Mouse (Mus musculus) gastrocnemius, postnatal 10 days (tissue): Measurements from ENCODE around the gene Emc10. TPM values are rescaled to one million over a fixed set of nuclear protein-coding genes. Genes with fewer than 3 reads are reported as not detected.

ENCODE experiments used
- DNase-seq: peaks from one replicate; pipeline ENCODE4 v3.0.0; 2021; ENCODE audit warnings: mixed read lengths
- total RNA-seq, 2 experiments: library from RNA; stranded (reverse); gene quantifications; 2 replicates each; pipeline ENCODE4 v1.2.3; 2021

Emc10 gene
- total RNA-seq, 2 experiments from 2014 or later: 50.8 to 52.6 TPM

- no peak for DNase-seq
Observed at GRCm38 (mm10) chr7:44485572-44486195, 10.6 kb downstream of the Emc10 start.

GRCm38 (mm10) chr7:44484841-44485571 lies 11.3 kb downstream of the Emc10 start:
- peak; percentile 76 for DNase-seq

GRCm38 (mm10) chr7:44484109-44484508 lies 12.2 kb downstream of the Emc10 start:
- DNase-seq: no peak

- no peak for DNase-seq
Observed at GRCm38 (mm10) chr7:44482836-44483435, 13.4 kb downstream of the Emc10 start.

- peak; percentile 8 for DNase-seq
Observed at GRCm38 (mm10) chr7:44475046-44475614, 21.2 kb downstream of the Emc10 start.

DNA sequence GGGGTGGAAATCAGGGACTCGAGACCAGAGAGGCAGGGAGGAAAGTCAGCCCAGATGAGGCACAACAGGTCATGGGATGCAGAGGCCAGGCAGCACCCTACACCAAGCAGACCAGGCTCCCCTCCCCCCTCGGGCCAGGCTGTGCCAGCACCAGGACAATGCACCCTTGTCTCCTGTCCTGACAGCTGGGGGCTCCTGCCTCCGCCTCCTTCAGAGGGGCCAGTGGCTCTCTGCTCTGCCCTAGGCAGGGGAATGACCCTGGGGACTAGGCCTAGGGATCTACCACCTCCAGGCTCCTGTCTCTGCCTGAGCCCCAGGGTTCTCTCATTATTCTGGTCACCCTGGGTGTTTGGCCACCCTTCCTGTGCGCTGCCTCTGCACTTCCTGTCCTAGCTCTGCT lies 21.9 kb downstream of the Emc10 start:
- peak; percentile 77 for DNase-seq

DNA sequence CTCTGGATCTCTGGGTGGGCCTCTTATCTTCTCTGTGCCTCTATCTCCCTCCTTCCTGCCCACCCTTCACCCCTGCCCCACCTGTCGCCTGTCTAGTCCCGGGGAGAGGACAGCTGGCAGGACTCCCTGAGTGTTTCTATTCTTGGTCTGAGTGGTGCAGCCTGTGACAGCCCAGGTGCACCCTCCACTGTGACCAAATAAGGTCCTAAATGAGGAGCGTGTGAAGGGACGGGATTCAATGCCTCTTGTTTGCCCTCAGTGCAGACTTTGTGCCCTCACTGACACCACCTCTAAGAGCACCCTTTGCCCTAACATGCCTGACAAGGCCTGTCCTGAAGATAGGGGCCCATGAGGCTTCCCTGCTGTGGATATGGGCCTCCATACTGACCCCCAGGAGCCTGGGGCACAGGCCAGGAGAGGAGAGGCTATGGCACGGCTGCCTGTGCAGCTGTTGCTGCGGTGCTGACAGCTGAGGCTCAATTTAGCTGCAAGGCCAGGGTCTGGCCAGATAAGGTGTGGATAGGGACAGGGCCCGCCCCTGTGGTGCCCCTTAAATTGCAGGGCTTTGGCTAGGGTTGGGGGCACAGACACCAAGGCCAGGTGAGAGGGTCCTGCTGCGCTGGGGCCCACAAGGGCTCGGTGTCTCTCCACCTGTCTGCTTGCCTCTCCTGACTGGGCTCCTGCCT lies 23.2 kb downstream of the Emc10 start:
- peak; percentile 63 for DNase-seq

DNA sequence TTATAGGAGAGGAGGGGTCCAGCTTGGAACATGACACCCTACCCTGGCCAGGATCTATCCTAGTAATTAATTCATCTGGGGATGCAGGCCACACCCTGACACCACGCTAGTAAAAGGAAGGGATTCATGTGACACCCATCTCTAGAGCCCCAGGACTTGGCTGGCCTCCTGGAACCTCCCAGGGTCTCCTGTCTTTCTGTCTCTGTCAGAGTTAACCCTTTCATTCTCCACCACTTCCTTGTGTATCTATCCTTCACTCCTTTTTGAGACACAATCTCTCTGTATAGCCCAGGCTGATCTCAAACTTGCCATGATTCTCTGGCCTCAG lies 23.8 kb downstream of the Emc10 start:
- peak; percentile 42 for DNase-seq

DNA sequence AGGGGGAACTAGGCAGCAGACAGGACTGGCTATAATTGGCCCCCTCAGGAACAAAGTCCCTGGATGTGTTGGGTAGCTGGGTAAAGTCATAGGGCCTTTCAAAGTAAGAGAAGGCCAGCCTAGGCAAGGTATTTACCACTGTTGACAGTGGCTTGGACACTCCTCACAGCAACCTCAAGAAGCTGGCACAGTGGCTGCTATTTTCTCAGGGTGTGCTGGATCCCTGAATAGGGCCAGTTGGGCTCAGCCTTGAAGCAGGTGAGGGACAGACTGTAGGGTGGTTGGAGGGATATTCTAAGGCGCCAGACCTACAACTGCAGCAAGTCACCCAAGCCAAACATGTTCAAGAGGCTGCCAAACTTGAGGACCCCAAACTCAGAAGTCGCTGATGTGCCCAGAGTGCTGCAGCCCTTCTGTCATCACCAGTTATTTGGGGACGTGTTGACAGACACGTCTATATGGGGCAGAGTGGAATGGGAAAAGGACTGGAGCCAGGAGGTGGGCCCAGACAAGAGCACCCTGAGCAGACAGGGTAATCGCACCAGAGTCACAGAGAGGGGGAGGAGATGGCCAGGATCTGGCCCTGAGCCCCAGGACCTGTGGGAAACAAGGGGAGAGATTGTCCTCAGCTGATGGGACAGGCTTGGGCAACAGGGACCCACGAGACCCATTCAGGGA lies 24.3 kb downstream of the Emc10 start:
- peak; percentile 47 for DNase-seq

DNA sequence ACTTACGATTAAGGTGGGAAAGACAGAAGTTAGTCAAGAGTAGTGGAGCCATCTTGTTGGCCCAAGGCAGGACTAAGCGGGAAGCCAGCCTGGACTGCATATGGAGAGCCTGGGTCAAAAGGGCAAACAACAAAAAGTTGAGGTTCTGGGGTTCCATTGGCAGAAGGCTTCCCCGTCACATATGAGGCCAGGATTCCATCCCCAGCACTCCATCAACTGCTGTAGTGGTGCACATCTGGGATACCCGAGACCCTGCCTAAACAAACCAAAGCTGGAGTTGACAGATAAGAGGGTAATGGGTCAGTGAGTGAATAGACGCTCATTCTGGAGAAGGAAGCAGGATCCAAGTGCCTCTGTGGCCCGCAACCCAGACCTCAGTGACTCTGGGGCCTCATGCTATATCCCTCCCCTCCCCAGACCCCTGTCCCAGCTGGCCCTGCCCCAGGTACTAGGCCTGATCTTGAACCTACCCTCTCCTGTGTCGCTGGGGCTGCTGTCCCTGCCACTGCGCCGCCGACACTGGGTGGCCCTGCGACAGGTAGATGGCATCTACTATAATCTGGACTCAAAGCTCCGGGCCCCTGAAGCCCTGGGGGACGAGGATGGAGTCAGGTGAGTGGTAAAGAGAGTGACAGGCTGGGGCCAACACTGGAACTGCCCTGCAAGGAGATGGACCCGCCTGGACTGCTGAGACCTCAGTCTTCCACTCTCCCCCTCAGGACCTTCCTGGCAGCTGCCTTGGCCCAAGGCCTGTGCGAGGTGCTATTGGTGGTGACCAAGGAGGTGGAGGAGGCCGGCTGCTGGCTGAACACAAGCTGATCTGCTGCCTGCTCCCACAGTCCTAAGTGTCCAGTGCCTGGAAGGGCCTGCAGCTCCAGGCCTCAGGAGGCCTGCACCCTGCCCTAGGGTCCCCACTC lies 25.4 kb downstream of the Emc10 start:
- peak; percentile 11 for DNase-seq

- no peak for DNase-seq
Observed at GRCm38 (mm10) chr7:44469677-44470675, 26.4 kb downstream of the Emc10 start.

DNA sequence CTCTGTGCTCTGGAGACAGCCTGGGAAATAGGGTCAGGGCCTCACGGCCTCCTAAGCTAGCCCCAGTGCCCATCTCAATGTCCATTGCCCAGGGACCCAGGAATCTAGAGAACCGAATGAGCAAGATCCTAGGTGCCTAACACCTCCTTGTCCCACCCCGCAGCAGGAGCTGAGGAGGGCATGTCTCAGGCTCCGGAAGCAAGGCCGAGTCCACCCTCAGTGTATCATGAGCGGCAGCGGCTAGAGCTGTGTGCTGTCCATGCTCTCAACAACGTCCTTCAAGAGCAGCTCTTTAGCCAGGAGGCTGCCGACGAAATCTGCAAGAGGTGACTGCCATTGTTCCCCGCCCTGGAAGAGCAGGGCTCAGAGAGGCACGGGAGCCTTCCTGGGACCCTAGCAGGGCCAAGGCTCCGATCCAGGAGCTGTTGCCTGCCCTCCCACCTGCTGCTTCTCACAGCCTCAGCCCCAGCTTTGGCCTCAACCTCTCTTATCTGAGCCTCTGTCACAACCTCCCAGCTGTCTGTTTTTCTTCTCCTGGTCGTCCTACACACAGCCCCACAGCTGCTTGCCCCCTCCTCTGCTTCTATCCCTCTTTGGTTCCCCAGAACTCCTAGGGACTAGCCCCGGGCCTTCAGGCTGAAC lies 27.6 kb downstream of the Emc10 start:
- DNase-seq: peak; percentile 10

GRCm38 (mm10) chr7:44467811-44468411 lies 28.4 kb downstream of the Emc10 start, which contains the start of gene Josd2:
TSS of gene Josd2 (plus strand) at chr7:44467980.
- DNase-seq: peak; percentile 87

DNA sequence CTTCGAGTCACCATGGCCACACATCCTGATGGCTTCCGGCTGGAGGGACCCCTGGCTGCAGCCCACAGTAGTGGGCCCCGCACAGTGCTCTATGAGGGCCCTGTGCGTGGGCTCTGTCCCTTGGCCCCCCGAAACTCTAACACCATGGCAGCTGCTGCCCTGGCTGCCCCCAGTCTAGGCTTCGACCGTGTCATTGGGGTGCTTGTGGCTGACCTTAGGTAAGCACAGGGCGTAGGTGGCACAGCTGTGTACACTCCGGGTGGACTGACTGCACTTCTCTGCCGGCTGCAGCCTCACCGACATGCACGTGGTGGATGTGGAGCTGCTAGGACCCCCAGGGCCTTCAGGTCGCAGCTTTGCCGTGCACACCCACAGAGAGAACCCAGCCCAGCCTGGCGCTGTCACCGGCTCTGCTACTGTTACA lies 29.4 kb downstream of the Emc10 start:
- DNase-seq: no peak

DNA sequence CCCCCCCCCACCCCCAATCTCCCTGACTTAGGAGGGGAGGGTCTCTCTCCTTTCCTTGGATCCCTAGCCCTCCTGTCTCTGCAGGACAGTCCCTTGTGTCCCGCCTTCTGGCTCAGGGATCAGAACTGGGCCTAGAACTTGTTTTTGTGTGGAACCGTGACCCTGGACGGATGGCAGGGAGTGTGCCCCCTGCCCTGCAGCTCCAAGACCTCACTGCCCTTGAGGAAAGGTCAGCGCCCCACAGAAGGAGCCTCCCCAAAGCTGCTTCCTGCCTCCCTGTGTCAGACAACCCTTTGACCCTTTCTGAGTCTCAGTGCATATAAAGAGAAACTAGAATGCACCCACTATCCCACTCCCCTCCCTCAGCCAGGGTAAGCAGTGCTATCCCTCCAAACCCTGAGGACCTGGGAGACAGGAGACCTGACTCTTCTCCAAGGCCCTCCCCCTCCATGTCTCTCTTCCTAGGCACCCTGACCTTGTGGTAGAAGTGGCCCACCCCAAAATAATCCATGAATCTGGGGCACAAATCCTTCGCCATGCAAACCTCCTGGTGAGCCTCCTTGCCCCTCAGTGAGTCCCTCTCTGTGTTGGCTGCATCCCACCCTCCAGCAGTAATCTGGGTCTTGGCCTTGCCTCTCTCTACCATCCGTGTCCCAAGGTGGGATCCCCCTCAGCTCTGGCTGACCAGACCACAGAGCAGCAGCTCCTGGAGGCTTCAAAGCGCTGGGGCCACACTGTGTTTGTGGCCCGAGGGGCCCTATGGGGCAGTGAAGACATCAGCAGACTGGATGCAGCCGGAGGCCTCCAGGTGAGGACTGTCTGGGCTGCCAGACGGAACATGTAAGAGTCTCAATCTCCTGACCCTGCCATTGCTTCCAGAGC lies 30.1 kb downstream of the Emc10 start:
- DNase-seq: no peak

GRCm38 (mm10) chr7:44465111-44465510 lies 31.2 kb downstream of the Emc10 start, which contains the start of gene Aspdh:
TSS of gene Aspdh (plus strand) at chr7:44465391.
- DNase-seq: no peak

DNA sequence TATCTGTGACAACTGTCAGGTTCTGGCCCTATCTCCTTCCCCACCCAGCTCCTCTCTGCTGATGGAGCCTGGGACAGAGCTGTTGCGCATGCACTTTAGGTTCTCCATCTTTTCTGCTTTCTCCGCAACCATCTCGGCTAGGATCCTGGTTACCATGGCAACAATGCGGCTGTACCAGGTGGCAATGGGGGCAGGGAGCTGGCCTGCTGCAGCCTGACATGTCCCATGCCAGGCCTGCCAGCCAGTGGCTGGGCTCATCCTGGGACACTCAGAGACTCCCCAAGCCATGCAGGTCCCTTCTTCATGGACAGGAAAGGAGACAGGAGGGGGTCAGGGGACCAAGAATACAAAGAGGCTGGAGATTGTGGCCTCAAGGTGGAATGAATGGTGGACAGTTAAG lies 31.8 kb downstream of the Emc10 start:
- no peak for DNase-seq
